Mouse (Mus musculus) E14TG2a.4 (cell line): ENCODE data around the gene Cnot1.

Experiments used
- CTCF ChIP-seq: conservative IDR thresholded peaks from 2 replicates; pipeline ENCODE4 v1.5.1; 2014; ENCODE audit warnings: low read length
- NANOG ChIP-seq: IDR thresholded peaks from 2 replicates; pipeline ENCODE4 v1.6.1; 2014; ENCODE audit warnings: borderline replicate concordance, low read length, mixed read lengths

GRCm38 (mm10) chr8:95816044-95816708 lies 8.9 kb upstream of the Cnot1 start:
- TF ChIP-seq CTCF (no peak), NANOG (no peak)
